Mouse (Mus musculus) 416B (cell line): Measurements from ENCODE around the gene Cypt2.
"Not testable (repeated sequence)": the region's sequence is repeated elsewhere in the genome, so short reads cannot be mapped to it uniquely, and the experiment has no call there.

Experiments
- DNase-seq: peaks from one replicate; pipeline ENCODE4 v3.0.0; 2011; ENCODE audit warnings: low read depth

The Cypt2 gene

DNA sequence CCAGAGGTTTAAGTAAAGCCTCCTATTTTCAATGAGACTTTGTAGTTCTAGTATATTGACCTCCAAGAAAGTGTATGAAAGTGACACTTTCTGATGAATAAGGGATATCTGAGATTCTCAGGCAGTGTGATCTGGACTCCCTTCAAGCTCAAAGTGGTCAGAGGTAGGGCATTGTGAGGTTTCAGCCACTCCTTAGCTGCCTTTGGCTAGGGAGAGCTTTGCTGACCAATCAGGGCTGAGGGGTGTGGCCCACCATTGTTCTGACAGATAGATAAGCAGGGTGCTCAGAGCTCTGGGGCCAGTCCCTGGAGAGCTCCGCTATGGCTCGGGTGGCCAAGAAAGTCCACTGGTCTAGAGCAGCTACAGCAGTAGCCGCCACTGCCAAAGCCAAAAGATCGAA lies at the start of gene Cypt2:
Gene Cypt2, plus strand, starts transcription at position 301 of the 400 bp plus-strand sequence.
- not testable (repeated sequence) for DNase-seq

DNA sequence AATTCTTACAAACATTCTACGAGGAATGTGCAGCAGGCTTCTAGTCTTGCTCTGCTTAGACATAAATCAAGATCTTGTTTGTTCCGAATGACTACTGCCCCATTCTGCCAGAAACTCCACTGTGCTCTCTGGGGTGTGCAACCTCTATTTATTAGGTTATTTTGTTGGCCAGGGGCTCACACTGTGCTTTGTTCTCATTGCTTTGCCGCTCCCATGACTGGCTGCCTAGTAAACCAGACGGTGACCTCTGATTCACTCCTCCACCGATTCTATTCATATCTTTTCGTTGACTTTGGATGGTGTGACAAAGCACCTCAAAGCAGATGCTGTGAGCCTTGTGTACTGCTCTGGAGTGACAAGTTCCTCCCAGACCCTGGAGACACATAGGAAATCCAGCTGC lies 46.7 kb downstream of the Cypt2 start:
- no peak for DNase-seq
